Mouse (Mus musculus): ENCODE measurements at regions not wholly inside any gene's neighbourhood (a gene's known extent, or its start where the extent isn't known, plus 50 kb on each side); places are given as distances from the start of the nearest gene placed in this dataset.

DNA sequence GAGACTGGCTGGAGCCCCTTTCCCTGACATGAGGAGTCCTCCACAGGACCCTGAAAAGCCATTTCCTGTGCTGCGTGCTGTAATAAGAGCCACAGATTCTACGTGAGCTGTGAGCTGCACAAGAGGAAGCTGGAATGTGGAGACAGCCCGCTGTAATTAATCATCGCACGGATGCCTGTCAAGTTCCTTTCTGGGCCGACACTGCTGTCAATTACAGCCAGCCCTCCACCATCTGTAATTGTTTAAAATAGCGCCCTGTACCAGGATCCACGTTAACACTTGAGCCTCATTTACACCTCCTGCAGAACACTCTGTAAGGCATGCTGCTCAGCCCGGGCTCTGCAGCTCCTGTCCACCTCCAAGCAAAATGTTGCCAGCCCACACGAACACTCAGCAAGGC is 227.9 kb upstream of the Irx2 start:
- Histone ChIP-seq H3K36me3 (ENCODE audit: control insufficient read depth, insufficient read depth, low read length) (no peaks in the 10 kb centered on the region), H3K4me3 (ENCODE audit: low read depth, low read length) (no peak overlapping the region), H3K9ac (ENCODE audit: low read length) (no peak overlapping the region), H3K4me1 (replicated peaks; ENCODE audit: control insufficient read depth, insufficient read depth) (no peaks in the 10 kb centered on the region), H3K4me2 (replicated peaks; ENCODE audit: low read depth) (no peak overlapping the region), H3K27ac (replicated peaks) (no peak overlapping the region), H3K9me3 (ENCODE audit: control insufficient read depth, low read length) (no peaks in the 10 kb centered on the region), H3K27me3 (ENCODE audit: control insufficient read depth, insufficient read depth, low read length) (no peaks in the 10 kb centered on the region)
- no peak for DNase-seq (ENCODE audit: low spot score)
- WGBS = 17% methylated on average over 10 of the region's 10 CpGs
- TF ChIP-seq EP300 (optimal IDR thresholded peaks at IDR 0.05) (no peak), CTCF (IDR thresholded peaks at IDR 0.05; ENCODE audit: low read depth) (no peak)
- ATAC-seq (ENCODE audit: low FRiP score, low TSS enrichment) = no peak

DNA sequence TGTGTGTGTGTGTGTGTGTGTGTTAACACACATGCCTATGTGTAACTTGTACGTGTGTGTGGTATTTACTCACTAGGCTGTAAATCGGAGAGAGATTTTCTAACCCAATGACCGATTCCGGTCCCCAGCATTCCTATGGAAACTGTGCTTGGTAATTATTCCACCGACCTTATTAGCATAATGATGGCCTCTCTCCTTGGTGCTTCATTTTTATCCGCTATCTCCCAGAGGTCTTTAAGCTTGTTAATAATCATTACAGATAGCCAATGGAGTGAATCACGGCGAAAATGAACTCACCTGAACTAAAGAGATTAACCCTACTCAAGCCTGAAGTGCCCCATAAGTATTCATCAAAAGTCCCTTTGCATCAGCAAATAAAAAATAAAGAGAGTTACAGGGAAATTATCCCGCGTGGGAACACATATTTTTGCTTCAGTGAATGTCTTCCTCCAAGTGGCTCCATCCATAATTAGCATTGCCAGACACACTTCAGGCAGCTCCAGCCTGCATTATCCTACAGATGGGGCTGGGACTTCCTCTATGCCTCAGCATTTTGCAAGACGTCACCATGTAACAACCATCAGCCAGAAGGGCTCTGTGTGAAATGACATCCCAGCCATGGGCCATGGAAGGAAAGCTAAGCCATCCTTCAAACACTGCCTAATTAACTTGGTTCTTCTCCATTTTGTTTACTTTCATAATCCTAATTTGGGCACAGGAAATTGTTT is 219.2 kb upstream of the Irx2 start:
- no peak overlapping the region for H3K9ac ChIP-seq (ENCODE audit: low read length)
- TF ChIP-seq CTCF (IDR thresholded peaks at IDR 0.05; ENCODE audit: low read depth) (no peak), EP300 (optimal IDR thresholded peaks at IDR 0.05) (no peak)
- H3K4me2 ChIP-seq (replicated peaks; ENCODE audit: low read depth) = no peak overlapping the region
- WGBS = 86% methylated on average over 11 of the region's 11 CpGs
- no peak for DNase-seq (ENCODE audit: low spot score)
- H3K27ac ChIP-seq (replicated peaks) = no peak overlapping the region
- H3K9me3 ChIP-seq (ENCODE audit: control insufficient read depth, low read length) = no peaks in the 10 kb centered on the region
- H3K36me3 ChIP-seq (ENCODE audit: control insufficient read depth, insufficient read depth, low read length) = no peaks in the 10 kb centered on the region
- ATAC-seq (ENCODE audit: low FRiP score, low TSS enrichment) = no peak
- no peaks in the 10 kb centered on the region for H3K4me1 ChIP-seq (replicated peaks; ENCODE audit: control insufficient read depth, insufficient read depth)
- no peak overlapping the region for H3K4me3 ChIP-seq (ENCODE audit: low read depth, low read length)
- H3K27me3 ChIP-seq (ENCODE audit: control insufficient read depth, insufficient read depth, low read length) = no peaks in the 10 kb centered on the region

DNA sequence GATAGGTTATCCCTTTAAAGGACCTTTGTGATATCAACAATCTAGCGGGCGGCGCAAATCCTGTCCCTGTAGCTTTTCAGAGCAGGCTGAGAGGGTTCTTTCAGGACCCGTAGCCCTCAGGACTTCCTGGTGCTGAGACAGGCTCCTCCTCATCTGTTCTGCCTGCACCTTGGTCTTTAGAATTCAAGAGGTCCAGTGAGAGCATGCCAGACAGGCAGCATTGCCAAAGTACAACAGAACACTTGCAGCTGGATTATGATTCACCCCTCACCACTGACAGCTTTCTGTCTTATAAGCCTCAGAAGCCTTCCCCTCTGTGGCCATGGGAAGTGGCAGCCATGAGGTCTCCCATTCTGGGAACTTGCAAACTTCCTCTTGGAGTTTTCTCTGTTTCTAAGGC is 216.0 kb upstream of the Irx2 start:
- Histone ChIP-seq H3K9ac (ENCODE audit: low read length) (no peak overlapping the region), H3K4me1 (replicated peaks; ENCODE audit: control insufficient read depth, insufficient read depth) (no peaks in the 10 kb centered on the region), H3K4me2 (replicated peaks; ENCODE audit: low read depth) (no peak overlapping the region), H3K36me3 (ENCODE audit: control insufficient read depth, insufficient read depth, low read length) (no peaks in the 10 kb centered on the region), H3K27ac (replicated peaks) (no peak overlapping the region), H3K9me3 (ENCODE audit: control insufficient read depth, low read length) (no peaks in the 10 kb centered on the region), H3K4me3 (ENCODE audit: low read depth, low read length) (no peak overlapping the region), H3K27me3 (ENCODE audit: control insufficient read depth, insufficient read depth, low read length) (no peaks in the 10 kb centered on the region)
- WGBS = 81% methylated on average over 4 of the region's 4 CpGs
- no peak for DNase-seq (ENCODE audit: low spot score)
- TF ChIP-seq CTCF (IDR thresholded peaks at IDR 0.05; ENCODE audit: low read depth) = no peak
- no peak for TF ChIP-seq EP300 (optimal IDR thresholded peaks at IDR 0.05)
- no peak for ATAC-seq (ENCODE audit: low FRiP score, low TSS enrichment)

DNA sequence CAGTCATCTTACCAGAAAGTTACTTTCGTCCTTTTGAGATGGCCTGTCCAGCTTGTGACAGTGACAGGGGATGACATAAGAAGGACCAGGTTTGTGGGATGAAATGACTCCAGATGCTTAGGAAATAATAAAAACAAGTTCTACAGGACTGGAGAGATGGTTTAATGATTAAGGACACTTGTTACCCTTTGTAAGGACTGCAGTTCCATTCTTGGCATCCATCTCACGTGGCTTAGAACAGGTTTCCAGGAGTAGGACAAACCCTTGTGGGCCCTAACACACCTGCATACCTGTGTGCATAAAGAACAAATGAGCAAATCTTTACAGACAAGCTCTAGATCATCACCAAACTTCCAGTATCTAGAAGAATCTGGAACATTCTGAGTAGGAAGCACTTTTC is 211.6 kb upstream of the Irx2 start:
- Histone ChIP-seq H3K9ac (ENCODE audit: low read length) (no peak overlapping the region), H3K4me3 (ENCODE audit: low read depth, low read length) (no peak overlapping the region), H3K36me3 (ENCODE audit: control insufficient read depth, insufficient read depth, low read length) (no peaks in the 10 kb centered on the region), H3K27me3 (ENCODE audit: control insufficient read depth, insufficient read depth, low read length) (no peaks in the 10 kb centered on the region), H3K27ac (replicated peaks) (no peak overlapping the region), H3K4me1 (replicated peaks; ENCODE audit: control insufficient read depth, insufficient read depth) (no peaks in the 10 kb centered on the region), H3K4me2 (replicated peaks; ENCODE audit: low read depth) (no peak overlapping the region), H3K9me3 (ENCODE audit: control insufficient read depth, low read length) (no peaks in the 10 kb centered on the region)
- DNase-seq (ENCODE audit: low spot score) = no peak
- no peak for ATAC-seq (ENCODE audit: low FRiP score, low TSS enrichment)
- no peak for TF ChIP-seq CTCF (IDR thresholded peaks at IDR 0.05; ENCODE audit: low read depth)
- no peak for TF ChIP-seq EP300 (optimal IDR thresholded peaks at IDR 0.05)
- 66% methylated on average over 2 of the region's 2 CpGs for WGBS

DNA sequence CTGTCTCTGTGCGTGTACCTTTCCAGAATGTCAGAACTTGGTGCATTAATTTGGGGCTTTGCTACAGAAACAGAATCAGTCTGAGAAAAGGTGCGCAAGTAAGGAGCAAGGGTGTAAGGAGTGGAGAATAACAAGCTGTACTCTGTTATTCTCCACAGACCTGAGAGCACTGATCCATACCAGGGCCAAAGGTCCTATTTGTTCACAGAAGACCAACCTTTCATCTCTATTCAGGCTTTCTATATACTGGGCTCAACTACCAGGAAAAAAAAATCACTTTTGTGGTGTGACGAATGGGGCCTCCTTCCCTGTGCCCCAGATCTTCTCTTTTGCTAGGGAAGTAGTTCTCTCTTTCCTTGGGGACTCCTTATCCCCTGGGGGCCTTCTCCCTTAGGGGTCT is 210.8 kb upstream of the Irx2 start:
- DNase-seq (ENCODE audit: low spot score) (no peak), ATAC-seq (ENCODE audit: low FRiP score, low TSS enrichment) (peak; percentile 83)
- Histone ChIP-seq H3K4me3 (ENCODE audit: low read depth, low read length) (no peak overlapping the region), H3K9me3 (ENCODE audit: control insufficient read depth, low read length) (no peaks in the 10 kb centered on the region), H3K4me1 (replicated peaks; ENCODE audit: control insufficient read depth, insufficient read depth) (no peaks in the 10 kb centered on the region), H3K27ac (replicated peaks) (no peak overlapping the region), H3K9ac (ENCODE audit: low read length) (no peak overlapping the region), H3K4me2 (replicated peaks; ENCODE audit: low read depth) (no peak overlapping the region), H3K27me3 (ENCODE audit: control insufficient read depth, insufficient read depth, low read length) (no peaks in the 10 kb centered on the region), H3K36me3 (ENCODE audit: control insufficient read depth, insufficient read depth, low read length) (no peaks in the 10 kb centered on the region)
- TF ChIP-seq EP300 (optimal IDR thresholded peaks at IDR 0.05) = no peak
- no peak for TF ChIP-seq CTCF (IDR thresholded peaks at IDR 0.05; ENCODE audit: low read depth)
- 74% methylated on average over 3 of the region's 3 CpGs for WGBS

DNA sequence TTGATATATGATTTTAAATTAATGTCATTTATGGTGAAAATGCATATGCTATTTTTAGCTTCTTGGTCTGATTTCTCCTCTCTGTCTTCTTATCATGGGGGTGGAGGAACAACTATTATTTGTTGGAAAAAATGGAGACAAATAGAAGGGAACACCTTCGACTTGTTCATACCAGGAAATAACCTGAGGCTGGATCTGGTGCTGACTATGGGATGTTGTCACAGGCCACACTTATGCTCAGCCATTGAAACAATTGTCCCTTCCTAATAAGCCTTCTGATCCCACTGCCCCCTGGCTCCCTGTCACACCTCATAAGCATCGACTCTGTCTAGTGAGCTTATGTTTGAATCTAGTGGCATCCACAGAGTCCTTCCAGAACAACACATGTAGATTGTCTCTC is 210.3 kb upstream of the Irx2 start:
- no peak overlapping the region for H3K4me3 ChIP-seq (ENCODE audit: low read depth, low read length)
- H3K9me3 ChIP-seq (ENCODE audit: control insufficient read depth, low read length) = no peaks in the 10 kb centered on the region
- H3K4me1 ChIP-seq (replicated peaks; ENCODE audit: control insufficient read depth, insufficient read depth) = no peaks in the 10 kb centered on the region
- DNase-seq (ENCODE audit: low spot score) (no peak), ATAC-seq (ENCODE audit: low FRiP score, low TSS enrichment) (peak; percentile 63; the same call in 1 of the 2 replicates)
- H3K36me3 ChIP-seq (ENCODE audit: control insufficient read depth, insufficient read depth, low read length) = no peaks in the 10 kb centered on the region
- no peak for TF ChIP-seq EP300 (optimal IDR thresholded peaks at IDR 0.05)
- no peak for TF ChIP-seq CTCF (IDR thresholded peaks at IDR 0.05; ENCODE audit: low read depth)
- H3K9ac ChIP-seq (ENCODE audit: low read length) = no peak overlapping the region
- no peak overlapping the region for H3K4me2 ChIP-seq (replicated peaks; ENCODE audit: low read depth)
- no peaks in the 10 kb centered on the region for H3K27me3 ChIP-seq (ENCODE audit: control insufficient read depth, insufficient read depth, low read length)
- H3K27ac ChIP-seq (replicated peaks) = no peak overlapping the region
- 49% methylated on average over 2 of the region's 2 CpGs for WGBS

All from stomach, postnatal 0 days (tissue).